Mouse (Mus musculus) neural tube, embryonic 14.5 days (tissue): Measurements from ENCODE around the gene Liph. TPM values are rescaled to one million over a fixed set of nuclear protein-coding genes. Genes with fewer than 3 reads are reported as not detected.

Source experiments
- ATAC-seq: fragments of 200-750 bp; cut with Nextera tagmentation; 2 replicates; pipeline ENCODE4 v1.8.0; 2017; ENCODE audit warnings: low read depth, mild to moderate bottlenecking, moderate TSS enrichment, moderate library complexity
- H3K27ac ChIP-seq: fragments of 300-500 bp; sonication (generic); 2 replicates; pipeline ENCODE4 v1.5.1; 2014; ENCODE audit warnings: low read depth, mild to moderate bottlenecking, control low read depth, low read length, moderate library complexity, mixed read lengths
- H3K27me3 ChIP-seq: fragments of 300-500 bp; sonication (generic); 2 replicates; pipeline ENCODE4 v1.6.1; 2014; ENCODE audit warnings: low read length; ENCODE audit not compliant: control insufficient read depth, insufficient read depth
- H3K36me3 ChIP-seq: fragments of 300-500 bp; sonication (generic); 2 replicates; pipeline ENCODE4 v1.6.1; 2014; ENCODE audit warnings: low read length, mixed read lengths; ENCODE audit not compliant: control insufficient read depth, insufficient read depth
- H3K4me1 ChIP-seq: fragments of 300-500 bp; sonication (generic); 2 replicates; pipeline ENCODE4 v1.6.1; 2014; ENCODE audit warnings: low read length; ENCODE audit not compliant: control insufficient read depth, insufficient read depth
- H3K4me2 ChIP-seq: fragments of 300-500 bp; sonication (generic); 2 replicates; pipeline ENCODE4 v1.6.1; 2014; ENCODE audit warnings: mild to moderate bottlenecking, low read depth, low read length, control low read depth
- H3K4me3 ChIP-seq: fragments of 300-500 bp; sonication (generic); 2 replicates; pipeline ENCODE4 v1.5.1; 2014; ENCODE audit warnings: low read depth, low read length, control low read depth, mixed read lengths
- H3K9ac ChIP-seq: fragments of 300-500 bp; sonication (generic); replicated peaks from 2 replicates; pipeline ENCODE4 v1.6.1; 2014; ENCODE audit warnings: low read depth, mild to moderate bottlenecking, control low read depth, low read length, mixed read lengths
- H3K9me3 ChIP-seq: fragments of 300-500 bp; sonication (generic); 2 replicates; pipeline ENCODE4 v1.6.1; 2016; ENCODE audit warnings: low read length; ENCODE audit not compliant: control insufficient read depth
- WGBS: fragments of 180-500 bp; shearing (Covaris S2); extraction: QIAGEN DNeasy Blood & Tissue Kit; methylation state at CpG from one replicate; pipeline ENCODE4 v1.1.7; 2014; 5-methylcytosine and 5-hydroxymethylcytosine counted together
- polyA plus RNA-seq: library from polyadenylated mRNA; unstranded; fragments of >200 nt; fragmentation: Nextera tagmentation; extraction: Ambion mirVana; gene quantifications from 2 replicates; pipeline ENCODE4 v1.2.1, GENCODE M21; 2014

The Liph gene
- polyA plus RNA-seq, 1 experiment from 2014 or later, result 0.42 TPM

- ATAC-seq, result no peak
- no peaks in the 10 kb centered on the region for H3K4me1 ChIP-seq
- no peaks in the 10 kb centered on the region for H3K9me3 ChIP-seq
- WGBS, result 86% methylated on average over 10 of the region's 10 CpGs
- no peak overlapping the region for H3K27ac ChIP-seq
- no peak overlapping the region for H3K4me3 ChIP-seq
- H3K4me2 ChIP-seq, result no peak overlapping the region
- H3K27me3 ChIP-seq, result no peaks in the 10 kb centered on the region
- peaks cover 29% of the 10 kb centered on the region for H3K36me3 ChIP-seq
- no peak overlapping the region for H3K9ac ChIP-seq
These were observed 90.8 kb downstream of the Liph start for GRCm38 (mm10) chr16:21904636-21905035.

Other genes starting within 250 kb of the Liph start
- 2.0 and 2.4 TPM in 2 replicates for gene Ehhadh, start 207.9 kb downstream of the Liph start, polyA plus RNA-seq
- 10.7 and 13.0 TPM in 2 replicates for gene Map3k13, start 201.3 kb downstream of the Liph start, polyA plus RNA-seq
- 50.6 and 51.5 TPM in 2 replicates for gene Tmem41a, start 48.1 kb downstream of the Liph start, polyA plus RNA-seq
- gene Senp2, start 13.8 kb upstream of the Liph start, polyA plus RNA-seq, result 58.6 and 60.7 TPM in 2 replicates
- gene Igf2bp2, start 167.6 kb upstream of the Liph start, polyA plus RNA-seq, result 16.6 and 28.2 TPM in 2 replicates